Mouse (Mus musculus) spleen, adult 10 weeks (tissue): ENCODE measurements around the gene Unc5c. TPM values are rescaled to one million over a fixed set of nuclear protein-coding genes. Genes with fewer than 3 reads are reported as not detected.

Source experiments
- polyA plus RNA-seq: library from polyadenylated mRNA; stranded (reverse); fragments of 350-450 nt; fragmentation: Illumina TruSeq; extraction: RNeasy Lipid Tissue Mini Kit (QIAGEN cat#74804); gene quantifications from one replicate; pipeline ENCODE4 v1.2.3, GENCODE M21; 2015; ENCODE audit warnings: low replicate concordance; ENCODE audit not compliant: insufficient read depth

Unc5c gene
- polyA plus RNA-seq, result 1.9 TPM

GRCm38 (mm10) chr3:141465104-141465705 lies at the start of gene Unc5c:
Gene Unc5c, plus strand, starts transcription at chr3:141465216.

